Mouse (Mus musculus) C2C12 (cell line): ENCODE measurements around the gene Fbxo42.

Source experiments
- CEBPB ChIP-seq: IDR thresholded peaks from one replicate; pipeline ENCODE4 v1.6.1; 2011; ENCODE audit warnings: low read depth, mild to moderate bottlenecking, control low read depth, moderate library complexity
- CTCF ChIP-seq: IDR thresholded peaks from one replicate; pipeline ENCODE4 v1.5.1; 2011; ENCODE audit not compliant: control insufficient read depth, insufficient read depth, insufficient read length
- MAX ChIP-seq: IDR thresholded peaks from one replicate; pipeline ENCODE4 v1.6.1; 2011; ENCODE audit warnings: mild to moderate bottlenecking, control low read depth
- MYOD1 ChIP-seq: IDR thresholded peaks from one replicate; pipeline ENCODE4 v1.6.1; 2011; ENCODE audit warnings: low read depth; ENCODE audit not compliant: control insufficient read depth, insufficient read length
- MYOG ChIP-seq: IDR thresholded peaks from one replicate; pipeline ENCODE4 v1.6.1; 2011; ENCODE audit not compliant: control insufficient read depth, insufficient read length; ENCODE audit errors: extremely low read depth
- USF1 ChIP-seq: IDR thresholded peaks from one replicate; pipeline ENCODE4 v1.6.1; 2011; ENCODE audit warnings: low read depth, mild to moderate bottlenecking, control low read depth, moderate library complexity

DNA sequence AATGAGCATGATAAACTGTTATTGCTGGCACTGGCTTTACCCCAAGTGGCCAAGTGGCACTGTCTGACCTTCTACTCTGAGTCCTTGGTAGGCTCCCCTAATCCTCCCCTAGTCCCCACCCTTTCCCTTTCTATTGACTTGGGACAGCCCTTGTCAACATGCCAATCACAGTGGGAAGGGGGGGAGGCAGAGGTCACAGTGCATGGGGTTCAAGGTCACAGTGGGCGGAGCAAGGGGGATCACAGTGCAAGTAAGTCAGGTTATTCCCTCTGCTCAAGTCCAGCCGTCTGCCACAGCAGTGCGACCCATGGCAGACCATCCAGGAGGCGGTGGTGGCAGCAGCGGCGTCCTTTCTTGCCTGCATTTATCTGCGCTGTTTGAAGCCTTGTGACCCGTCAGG is 32.3 kb upstream of the Fbxo42 start:
- TF ChIP-seq CTCF (no peak), USF1 (no peak), MAX (no peak), MYOG (no peak), MYOD1 (no peak), CEBPB (no peak)
